Mouse (Mus musculus) ovary, adult 2 months (tissue): ENCODE results near the gene Gpr153. TPM values are rescaled to one million over a fixed set of nuclear protein-coding genes. Genes with fewer than 3 reads are reported as not detected.

Source experiments
- polyA plus RNA-seq: library from polyadenylated mRNA; depleted of rRNA; stranded (reverse); fragments of >200 nt; gene quantifications from 2 replicates; pipeline ENCODE4 v1.2.3, GENCODE M21; 2012; rRNA removed

The Gpr153 gene
- 80.9 and 134 TPM in 2 replicates for polyA plus RNA-seq

DNA sequence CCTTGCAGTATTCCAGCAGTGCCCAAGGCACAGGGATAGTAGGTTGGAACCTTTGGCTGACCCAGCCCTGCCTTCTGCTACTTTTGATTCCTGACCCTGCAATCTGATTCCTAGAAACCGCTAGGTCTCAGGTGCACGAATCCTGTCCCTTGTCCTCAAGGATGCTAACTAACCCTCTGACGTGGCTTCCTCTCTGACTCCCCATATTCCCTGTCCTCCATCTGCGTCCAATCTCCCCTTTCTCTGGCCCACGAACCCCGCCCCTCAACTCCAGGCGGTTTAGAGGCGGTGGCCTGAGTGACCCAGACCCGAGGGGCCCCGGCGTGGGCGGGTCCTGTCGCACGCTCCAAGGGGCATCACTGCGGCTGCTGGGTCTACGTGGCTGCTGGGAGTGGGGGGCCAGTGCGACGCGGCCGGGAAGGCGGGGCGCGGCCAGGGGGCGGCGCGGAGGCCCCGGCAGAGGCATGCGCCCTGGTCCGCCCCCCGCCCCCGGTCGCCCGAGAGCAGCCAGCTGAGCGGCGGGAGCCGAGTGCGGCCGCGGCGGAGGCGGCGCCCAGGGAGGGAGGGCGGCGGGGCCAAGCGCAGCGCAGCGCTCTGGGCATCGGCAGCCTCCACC is at the start of gene Gpr153:
Gene Gpr153, plus strand, starts transcription at position 612 of the 616 bp plus-strand sequence.

DNA sequence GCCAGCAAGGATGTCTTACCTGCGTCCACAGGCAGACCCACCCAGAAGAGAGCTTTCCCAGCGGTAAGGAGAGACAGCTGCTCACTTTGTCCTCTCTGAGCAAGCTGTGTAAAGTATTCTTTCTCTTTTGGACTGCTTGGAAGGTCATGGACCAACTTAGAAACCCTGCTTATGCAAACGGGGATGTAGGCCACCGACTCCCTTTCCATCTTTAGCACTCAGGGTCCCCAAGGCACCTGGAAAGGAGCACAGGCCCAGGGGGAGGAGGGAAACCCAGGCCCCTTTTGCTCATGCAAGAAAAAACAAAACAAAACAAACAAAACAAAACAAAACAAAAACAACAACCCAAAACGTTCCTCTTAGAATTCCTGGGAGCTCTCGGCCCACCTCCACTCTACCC is 17.5 kb downstream of the Gpr153 start, which contains the start of gene Hes3:
Gene Hes3, minus strand, starts transcription at position 101 of the 400 bp plus-strand sequence.

GRCm38 (mm10) chr4:152296874-152297861 is 23.1 kb downstream of the Gpr153 start, which contains the start of gene Icmt:
Icmt (plus strand) TSS chr4:152297227.

GRCm38 (mm10) chr4:152318517-152319234 is 44.6 kb downstream of the Gpr153 start, which contains the start of gene Rnf207:
Rnf207 (minus strand) TSS chr4:152318993.

DNA sequence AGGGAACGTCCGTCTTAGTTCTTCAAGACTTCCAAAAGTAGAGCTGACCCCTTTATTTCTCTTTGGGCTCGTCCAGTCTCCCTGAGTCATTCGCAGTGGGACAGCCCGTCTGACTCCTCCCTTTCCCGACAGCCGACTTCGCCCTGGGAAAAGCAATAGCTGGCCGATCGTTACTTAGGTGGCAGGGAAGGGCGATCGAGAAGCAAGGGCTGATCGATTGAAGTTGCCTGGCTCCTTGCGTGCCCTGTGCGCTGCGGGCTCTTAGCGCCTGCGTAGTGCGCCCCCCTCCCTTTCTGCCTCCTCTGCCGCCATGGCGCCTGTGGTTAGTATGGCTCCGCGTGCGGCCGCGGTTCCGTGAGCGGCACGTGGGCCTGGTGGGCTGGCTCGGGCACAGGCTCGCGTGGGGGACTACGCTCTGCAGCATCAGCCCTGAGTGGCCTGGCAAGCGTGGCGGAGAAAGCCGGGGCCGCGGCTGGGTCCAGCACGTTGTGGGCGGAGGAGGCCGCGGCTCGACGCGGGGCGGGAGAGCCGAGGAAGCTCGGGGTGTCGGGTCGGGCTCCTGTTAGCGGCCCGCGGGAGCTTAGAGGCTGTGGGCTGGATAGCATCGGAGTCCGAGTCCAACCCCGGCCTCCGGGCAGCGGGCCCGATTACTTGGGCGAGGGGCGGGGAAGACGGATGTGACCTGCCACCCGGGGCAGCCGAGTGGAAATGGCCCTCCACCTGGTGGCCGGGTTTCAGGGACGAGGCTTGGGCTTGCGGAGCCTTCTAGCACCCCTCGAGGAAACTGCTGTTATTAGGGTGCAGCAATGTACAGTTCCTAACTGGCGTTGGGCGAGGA is 51.8 kb downstream of the Gpr153 start, which contains the start of gene Rpl22:
Gene Rpl22, plus strand, starts transcription at position 169 of the 838 bp plus-strand sequence.

Other genes starting within 250 kb of the Gpr153 start
- gene Zbtb48, start 246.6 kb upstream of the Gpr153 start, polyA plus RNA-seq = 24.0 and 25.3 TPM in 2 replicates
- gene Tas1r1, start 235.7 kb upstream of the Gpr153 start, polyA plus RNA-seq = 0.16 and 0.23 TPM in 2 replicates
- gene Nol9, start 234.9 kb upstream of the Gpr153 start, polyA plus RNA-seq = 37.3 and 39.3 TPM in 2 replicates
- 44.2 and 51.8 TPM in 2 replicates for gene Plekhg5, start 201.7 kb upstream of the Gpr153 start, polyA plus RNA-seq
- 8.9 and 11.5 TPM in 2 replicates for gene Tnfrsf25, start 158.3 kb upstream of the Gpr153 start, polyA plus RNA-seq
- gene Espn, start 121.9 kb upstream of the Gpr153 start, polyA plus RNA-seq = 85.4 and 131 TPM in 2 replicates
- gene Hes2, start 115.4 kb upstream of the Gpr153 start, polyA plus RNA-seq = 0.15 and 0.16 TPM in 2 replicates
- 59.7 and 67.2 TPM in 2 replicates for gene Acot7, start 96.1 kb upstream of the Gpr153 start, polyA plus RNA-seq
- gene Hes3, start 17.4 kb downstream of the Gpr153 start, polyA plus RNA-seq = 0.09 TPM in 1 of 2 replicates, not detected in the other
- 35.6 and 39.6 TPM in 2 replicates for gene Icmt, start 23.0 kb downstream of the Gpr153 start, polyA plus RNA-seq
- gene Rnf207, start 44.8 kb downstream of the Gpr153 start, polyA plus RNA-seq = 4.6 and 5.5 TPM in 2 replicates
- 31.1 and 39.6 TPM in 2 replicates for gene Rpl22, start 51.5 kb downstream of the Gpr153 start, polyA plus RNA-seq
- gene Chd5, start 64.4 kb downstream of the Gpr153 start, polyA plus RNA-seq = 0.26 and 0.30 TPM in 2 replicates
- gene Nphp4, start 202.5 kb downstream of the Gpr153 start, polyA plus RNA-seq = 6.3 and 6.4 TPM in 2 replicates
- gene Kcnab2, start 203.6 kb downstream of the Gpr153 start, polyA plus RNA-seq = 2.1 and 2.7 TPM in 2 replicates